ENCODE assay signal across 8 mouse cellular contexts in the genomic region with DNA sequence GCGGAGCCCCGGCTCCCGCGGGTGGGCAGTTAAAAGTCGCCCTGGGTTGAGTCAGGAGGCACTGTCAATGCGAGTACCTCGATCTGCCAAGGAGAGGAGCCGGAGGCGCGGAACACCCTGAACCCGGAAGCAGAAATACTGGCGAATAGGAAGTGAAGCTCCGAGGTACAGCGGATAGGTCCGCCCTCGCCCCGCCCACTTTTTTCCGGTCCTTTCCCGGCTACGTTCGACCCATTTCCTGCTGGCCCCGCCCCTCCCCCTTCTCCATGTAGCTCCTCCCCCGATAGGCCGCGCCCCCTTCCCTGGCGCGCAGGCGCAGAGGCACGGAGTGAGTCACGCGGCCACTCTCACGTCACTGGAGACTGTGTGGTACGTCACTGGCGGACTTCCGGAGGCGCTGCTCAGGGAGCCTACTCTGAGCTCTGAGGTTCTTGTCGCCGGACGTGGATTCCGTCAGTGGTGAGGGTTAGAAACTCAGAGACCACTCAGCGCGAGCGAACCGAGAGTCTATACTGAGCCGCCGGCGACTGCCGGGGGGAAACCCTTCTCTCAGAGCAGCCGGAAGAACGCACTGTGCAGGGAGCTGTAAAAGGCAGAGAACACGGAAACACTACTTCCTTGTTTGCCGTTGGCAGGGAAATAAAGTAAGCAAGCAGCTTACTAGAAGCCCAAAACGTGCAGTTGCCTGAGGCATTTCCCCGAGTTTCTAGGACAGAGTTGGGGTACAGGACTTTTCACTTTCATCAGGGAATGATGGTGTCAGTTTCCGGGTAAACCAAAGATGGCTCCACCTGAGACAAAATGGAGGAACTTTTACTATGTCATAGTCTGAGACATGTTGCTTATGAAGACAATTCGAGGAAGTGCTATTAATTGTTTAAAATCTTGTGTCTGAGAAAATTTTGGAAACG. TPM values are rescaled to one million over a fixed set of nuclear protein-coding genes. Genes with fewer than 3 reads are reported as not detected.
DNase-seq lines count a peak whose midpoint lies in the region; ATAC-seq lines count a peak whose summit lies in the region.

A gene (minus strand): TSS at position 140 of the 911 bp plus-strand sequence.

- peak; percentile 80 for ATAC-seq in inflammation-experienced regulatory T-cells, adult 6 months
- ATAC-seq in megakaryocyte-erythroid progenitor cell, adult 5-6 weeks (replicated peaks; ENCODE audit: low FRiP score, low TSS enrichment, poor library complexity, severe bottlenecking), result peak; percentile 94

- intact Hi-C loops in gastrocnemius, postnatal 14 days (cut with DNase I; ENCODE audit: low total_unique reads), result no loop called here
- intact Hi-C loops in left cerebral cortex, postnatal 10 days (cut with DNase I), result no loop called here

- peak; percentile 99 to 100 for DNase-seq in adrenal gland, adult (ENCODE audit: inconsistent age in 2 of 2, low spot score in 1 of 2)
- DNase-seq in embryo, embryonic 10.5 days (ENCODE audit: low spot score), result peak; percentile 99
- peak; percentile 100 for DNase-seq in gastrocnemius, postnatal 14 days
- peak; percentile 99 to 100 for DNase-seq in left cerebral cortex, postnatal 10 days (ENCODE audit: extremely low spot score in 1 of 2, low spot score in 2 of 2)
- DNase-seq in right cerebral cortex, postnatal 25 days, result peak; percentile 99
- DNase-seq in urinary bladder, postnatal 4 days (ENCODE audit: low spot score in 2 of 2), result peak; percentile 99 to 100

RNA-seq across cellular contexts. Expression of the gene that starts here (rescaled TPM):
- 10 to 100 TPM; 16.4 to 16.8 TPM for total RNA-seq in gastrocnemius, postnatal 14 days (2021)
- 10 to 100 TPM; 23.8 to 27.2 (median 25.2) TPM for polyA plus RNA-seq in inflammation-experienced regulatory T-cells, adult 6 months (2017; shearing (Covaris generic))
- total RNA-seq in left cerebral cortex, postnatal 10 days (2021), result 10 to 100 TPM; 25.0 to 26.1 TPM
- total RNA-seq in megakaryocyte-erythroid progenitor cell, adult 5-6 weeks (2014; fragmentation: Nextera tagmentation), result 23.1 and 31.0 TPM in 2 replicates
- 34.8 and 37.5 TPM in 2 replicates for total RNA-seq in megakaryocyte-erythroid progenitor cell, adult 5-6 weeks (2017)

Comparison
In these comparisons a context has a peak if more than half of its experiments do, and no peak if none do; other contexts are left out.
1. Peak in every context shown above with its lines: DNase-seq and ATAC-seq.